Mouse (Mus musculus) cerebellum, adult 2 months (tissue): ENCODE measurements at regions not wholly inside any gene's neighbourhood (a gene's known extent, or its start where the extent isn't known, plus 50 kb on each side); places are given as distances from the start of the nearest gene placed in this dataset.

ENCODE experiments used
- DNase-seq, 2 experiments: peaks; one replicate each; pipeline ENCODE4 v3.0.0; 2021
- H3K27ac ChIP-seq: fragments of 200-500 bp; 2 replicates; pipeline ENCODE4 v1.5.1; 2012; ENCODE audit warnings: low read length, control low read depth, inconsistent platforms; ENCODE audit not compliant: insufficient read depth
- H3K27me3 ChIP-seq: fragments of 200-500 bp; 2 replicates; pipeline ENCODE4 v1.6.1; 2012; ENCODE audit warnings: inconsistent platforms, mild to moderate bottlenecking, low read length, moderate library complexity; ENCODE audit not compliant: control insufficient read depth, insufficient read depth
- H3K4me1 ChIP-seq: fragments of 200-500 bp; 2 replicates; pipeline ENCODE4 v1.6.1; 2011; ENCODE audit warnings: low read length; ENCODE audit not compliant: control insufficient read depth, insufficient read depth
- H3K4me3 ChIP-seq: fragments of 200-500 bp; replicated peaks from 2 replicates; pipeline ENCODE3; 2011; ENCODE audit warnings: mild to moderate bottlenecking, low read depth, low read length, control low read depth; ENCODE audit not compliant: insufficient read depth
- CTCF ChIP-seq: fragments of 200-500 bp; IDR thresholded peaks from 2 replicates; pipeline ENCODE4 v1.5.1; 2011; ENCODE audit warnings: low read depth, mild to moderate bottlenecking, control low read depth, low read length, moderate library complexity, borderline replicate concordance; ENCODE audit not compliant: insufficient read depth
- POLR2A ChIP-seq: fragments of 200-500 bp; IDR thresholded peaks from 2 replicates; pipeline ENCODE4 v1.6.1; 2011; ENCODE audit warnings: low read length, control low read depth, borderline replicate concordance; ENCODE audit not compliant: insufficient read depth
- WGBS: fragments of 180-500 bp; shearing (Covaris S2); methylation state at CpG from one replicate; pipeline ENCODE4 v1.1.7; 2018; 5-methylcytosine and 5-hydroxymethylcytosine counted together

GRCm38 (mm10) chr4:31290301-31290975, 673.5 kb upstream of the Map3k7 start:
- Histone ChIP-seq H3K4me3 (no peak overlapping the region), H3K4me1 (no peaks in the 10 kb centered on the region), H3K27ac (no peak overlapping the region), H3K27me3 (no peaks in the 10 kb centered on the region)
- 46% methylated on average over 5 of the region's 5 CpGs for WGBS
- no peak for TF ChIP-seq POLR2A
- TF ChIP-seq CTCF = no peak
- no peak for DNase-seq

GRCm38 (mm10) chr4:31293752-31294151, 670.1 kb upstream of the Map3k7 start:
- TF ChIP-seq CTCF (no peak), POLR2A (no peak)
- no peak for DNase-seq
- WGBS = 72% methylated on average over 2 of the region's 2 CpGs
- Histone ChIP-seq H3K4me1 (no peaks in the 10 kb centered on the region), H3K4me3 (no peak overlapping the region), H3K27ac (no peak overlapping the region), H3K27me3 (no peaks in the 10 kb centered on the region; the same call in 1 of the 2 replicates)

GRCm38 (mm10) chr4:31297848-31298247, 666.0 kb upstream of the Map3k7 start:
- TF ChIP-seq CTCF (no peak), POLR2A (no peak)
- no peak overlapping the region for H3K27ac ChIP-seq
- no peak overlapping the region for H3K4me3 ChIP-seq
- H3K4me1 ChIP-seq = no peaks in the 10 kb centered on the region
- no peak for DNase-seq
- 88% methylated on average over 3 of the region's 3 CpGs for WGBS
- H3K27me3 ChIP-seq = no peaks in the 10 kb centered on the region; the same call in 1 of the 2 replicates

- WGBS = 76% methylated on average over 6 of the region's 6 CpGs
- H3K27me3 ChIP-seq = no peaks in the 10 kb centered on the region; the same call in 1 of the 2 replicates
Observed at GRCm38 (mm10) chr4:31319269-31319668, 644.6 kb upstream of the Map3k7 start.

GRCm38 (mm10) chr4:31320734-31321507, 643.0 kb upstream of the Map3k7 start:
- Histone ChIP-seq H3K4me3 (no peak overlapping the region), H3K4me1 (no peaks in the 10 kb centered on the region), H3K27me3 (no peaks in the 10 kb centered on the region), H3K27ac (no peak overlapping the region)
- no peak for DNase-seq
- TF ChIP-seq POLR2A = no peak
- no peak for TF ChIP-seq CTCF
- 73% methylated on average over 8 of the region's 8 CpGs for WGBS

More at GRCm38 (mm10) chr4:31319269-31319668, 644.6 kb upstream of the Map3k7 start:
- Histone ChIP-seq H3K4me1 (no peaks in the 10 kb centered on the region), H3K4me3 (no peak overlapping the region), H3K27ac (no peak overlapping the region)
- TF ChIP-seq POLR2A = no peak
- TF ChIP-seq CTCF = no peak
- DNase-seq = no peak

- 94% methylated on average over 3 of the region's 3 CpGs for WGBS
- H3K4me1 ChIP-seq = no peaks in the 10 kb centered on the region
- DNase-seq = no peak
- H3K27me3 ChIP-seq = no peaks in the 10 kb centered on the region
- H3K27ac ChIP-seq = no peak overlapping the region
- H3K4me3 ChIP-seq = no peak overlapping the region
- TF ChIP-seq CTCF (no peak), POLR2A (no peak)
Observed at GRCm38 (mm10) chr4:31323816-31324215, 640.1 kb upstream of the Map3k7 start.

- no peak overlapping the region for H3K27ac ChIP-seq
- 32% methylated on average over 5 of the region's 5 CpGs for WGBS
Observed at GRCm38 (mm10) chr4:31328798-31329197, 635.1 kb upstream of the Map3k7 start.

GRCm38 (mm10) chr4:31331053-31331452, 632.8 kb upstream of the Map3k7 start:
- TF ChIP-seq POLR2A = no peak
- H3K27ac ChIP-seq = no peak overlapping the region
- DNase-seq = no peak
- H3K4me1 ChIP-seq = no peaks in the 10 kb centered on the region
- H3K4me3 ChIP-seq = no peak overlapping the region
- H3K27me3 ChIP-seq = no peaks in the 10 kb centered on the region

More at GRCm38 (mm10) chr4:31328798-31329197, 635.1 kb upstream of the Map3k7 start:
- H3K4me3 ChIP-seq = no peak overlapping the region
- no peaks in the 10 kb centered on the region for H3K4me1 ChIP-seq
- DNase-seq = no peak
- TF ChIP-seq POLR2A = no peak
- TF ChIP-seq CTCF = no peak
- no peaks in the 10 kb centered on the region for H3K27me3 ChIP-seq
